Mouse (Mus musculus) limb, embryonic 13.5 days (tissue): Measurements from ENCODE around the gene Otub2. TPM values are rescaled to one million over a fixed set of nuclear protein-coding genes. Genes with fewer than 3 reads are reported as not detected.
"Not testable (repeated sequence)": the region's sequence is repeated elsewhere in the genome, so short reads cannot be mapped to it uniquely, and the experiment has no call there.

Experiments
- ATAC-seq: fragments of 200-750 bp; cut with Nextera tagmentation; 2 replicates; pipeline ENCODE4 v1.8.0; 2017; ENCODE audit warnings: low read depth, moderate number of reproducible peaks, moderate TSS enrichment; ENCODE audit not compliant: low FRiP score
- H3K27ac ChIP-seq: fragments of 300-500 bp; sonication (generic); 2 replicates; pipeline ENCODE4 v1.5.1; 2015; ENCODE audit warnings: inconsistent platforms, mild to moderate bottlenecking, moderate library complexity
- H3K27me3 ChIP-seq: fragments of 300-500 bp; sonication (generic); 2 replicates; pipeline ENCODE4 v1.6.1; 2015; ENCODE audit warnings: mild to moderate bottlenecking, inconsistent platforms
- H3K36me3 ChIP-seq: fragments of 300-500 bp; sonication (generic); 2 replicates; pipeline ENCODE4 v1.6.1; 2015; ENCODE audit warnings: inconsistent platforms, mild to moderate bottlenecking, moderate library complexity
- H3K4me1 ChIP-seq: fragments of 300-500 bp; sonication (generic); 2 replicates; pipeline ENCODE4 v1.6.1; 2015; ENCODE audit warnings: inconsistent platforms
- H3K4me2 ChIP-seq: fragments of 300-500 bp; sonication (generic); replicated peaks from 2 replicates; pipeline ENCODE4 v1.6.1; 2015; ENCODE audit warnings: inconsistent platforms, mild to moderate bottlenecking, moderate library complexity
- H3K4me3 ChIP-seq: fragments of 300-500 bp; sonication (generic); 2 replicates; pipeline ENCODE4 v1.5.1; 2015; ENCODE audit warnings: moderate library complexity, mild to moderate bottlenecking, inconsistent platforms
- H3K9ac ChIP-seq: fragments of 300-500 bp; sonication (generic); 2 replicates; pipeline ENCODE4 v1.6.1; 2015; ENCODE audit warnings: mild to moderate bottlenecking, inconsistent platforms
- H3K9me3 ChIP-seq: fragments of 300-500 bp; sonication (generic); 2 replicates; pipeline ENCODE4 v1.6.1; 2016; ENCODE audit warnings: inconsistent platforms
- WGBS: fragments of 180-500 bp; shearing (Covaris S2); methylation state at CpG from one replicate; pipeline ENCODE4 v1.1.7; 2015; 5-methylcytosine and 5-hydroxymethylcytosine counted together
- polyA plus RNA-seq: library from polyadenylated mRNA; unstranded; fragments of >200 nt; fragmentation: Nextera tagmentation; extraction: Ambion mirVana; gene quantifications from 2 replicates; pipeline ENCODE4 v1.2.1, GENCODE M21; 2015

The Otub2 gene
- polyA plus RNA-seq, 1 experiment from 2014 or later: 12.6 TPM

GRCm38 (mm10) chr12:103425016-103425728, 36.7 kb downstream of the Otub2 start:
- peak overlapping the region; percentile 93 for H3K4me3 ChIP-seq
- ATAC-seq: peak; percentile 37; the same call in 1 of the 2 replicates
- peaks cover 21% of the 10 kb centered on the region for H3K36me3 ChIP-seq
- WGBS: 10% methylated on average over 33 of the region's 33 CpGs
- peak overlapping the region; percentile 91 for H3K9ac ChIP-seq
- H3K27me3 ChIP-seq: no peaks in the 10 kb centered on the region
- no peak overlapping the region for H3K27ac ChIP-seq
- H3K4me1 ChIP-seq: peaks cover 34% of the 10 kb centered on the region
- no peaks in the 10 kb centered on the region for H3K9me3 ChIP-seq
- peak overlapping the region; percentile 77 for H3K4me2 ChIP-seq

GRCm38 (mm10) chr12:103425729-103426470, 37.4 kb downstream of the Otub2 start, which contains the start of gene Ddx24:
Ddx24 (minus strand) TSS chr12:103425830.
- Histone ChIP-seq H3K27me3 (no peaks in the 10 kb centered on the region), H3K36me3 (peaks cover 21% of the 10 kb centered on the region), H3K9me3 (no peaks in the 10 kb centered on the region), H3K27ac (no peak within 1 kb of the TSS; the same call in 1 of the 2 replicates), H3K4me3 (peak within 1 kb of the TSS; percentile 93), H3K4me1 (peaks cover 34% of the 10 kb centered on the region), H3K4me2 (peak within 1 kb of the TSS; percentile 77), H3K9ac (peak within 1 kb of the TSS; percentile 91)
- WGBS: 1% methylated on average over 33 of the region's 33 CpGs
- ATAC-seq: peak; percentile 99

DNA sequence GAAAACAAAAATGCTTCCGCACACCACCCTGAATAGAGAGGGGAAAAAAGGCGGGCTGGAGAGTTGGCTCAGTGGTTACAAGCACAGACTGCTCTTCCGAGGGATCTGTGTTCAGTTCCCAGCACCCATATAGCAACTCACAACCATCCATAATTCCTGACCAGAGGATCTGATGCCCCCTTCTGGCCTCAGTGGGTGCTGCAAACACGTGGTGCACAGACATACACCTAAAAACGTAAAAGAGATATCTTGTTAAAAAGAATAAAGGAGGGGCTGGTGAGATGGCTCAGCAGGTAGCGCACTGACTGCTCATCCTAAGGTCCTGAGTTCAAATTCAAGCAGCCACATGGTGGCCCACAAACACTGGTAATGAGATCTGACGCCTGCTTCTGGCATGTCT, 38.2 kb downstream of the Otub2 start:
- WGBS: 95% methylated on average over 7 of the region's 7 CpGs
- H3K36me3 ChIP-seq: peaks cover 16% of the 10 kb centered on the region
- no peaks in the 10 kb centered on the region for H3K9me3 ChIP-seq
- H3K4me3 ChIP-seq: no peak overlapping the region
- H3K27ac ChIP-seq: no peak overlapping the region
- ATAC-seq: no peak
- peaks cover 27% of the 10 kb centered on the region for H3K4me1 ChIP-seq
- H3K27me3 ChIP-seq: no peaks in the 10 kb centered on the region
- H3K4me2 ChIP-seq: no peak overlapping the region
- H3K9ac ChIP-seq: no peak overlapping the region

DNA sequence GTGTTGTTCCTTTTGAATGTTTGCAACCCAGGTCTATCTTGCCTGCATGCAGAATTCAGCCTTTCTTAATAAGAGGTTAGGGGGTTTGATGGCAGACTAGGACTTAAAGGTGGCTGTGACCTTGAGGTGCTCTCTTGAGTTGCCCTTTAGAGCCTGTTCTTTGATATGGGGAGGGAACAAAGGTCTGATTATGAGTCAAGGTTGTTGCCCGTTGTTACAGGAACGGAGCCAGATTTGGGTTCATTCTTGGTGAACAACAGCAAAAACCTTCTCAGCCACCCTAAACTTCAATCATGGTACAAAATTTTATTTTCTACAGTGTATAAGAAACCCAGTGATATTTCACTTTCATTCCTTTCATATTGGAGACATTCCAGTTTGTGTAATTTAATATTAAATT, 44.9 kb downstream of the Otub2 start:
- Histone ChIP-seq H3K9ac (no peak overlapping the region), H3K4me2 (no peak overlapping the region), H3K9me3 (no peaks in the 10 kb centered on the region), H3K4me3 (no peak overlapping the region), H3K27ac (peak overlapping the region; percentile 22; the same call in 1 of the 2 replicates), H3K4me1 (0 out of 2 replicates have a peak, but pooled peaks cover 4% of the 10 kb centered on the region), H3K27me3 (no peaks in the 10 kb centered on the region), H3K36me3 (no peaks in the 10 kb centered on the region)
- ATAC-seq: no peak
- WGBS: 83% methylated on average over 2 of the region's 2 CpGs

GRCm38 (mm10) chr12:103433986-103434731, 45.7 kb downstream of the Otub2 start, which contains the start of gene Ifi27:
Ifi27 (plus strand) TSS chr12:103434211.
- H3K9me3 ChIP-seq: no peaks in the 10 kb centered on the region
- peak; percentile 86 for ATAC-seq
- 0 out of 2 replicates have a peak, but pooled peaks cover 4% of the 10 kb centered on the region for H3K4me1 ChIP-seq
- H3K36me3 ChIP-seq: no peaks in the 10 kb centered on the region
- peak within 1 kb of the TSS; percentile 22; the same call in 1 of the 2 replicates for H3K27ac ChIP-seq
- H3K9ac ChIP-seq: no peak within 1 kb of the TSS
- peak within 1 kb of the TSS; percentile 43 for H3K4me2 ChIP-seq
- H3K27me3 ChIP-seq: no peaks in the 10 kb centered on the region
- peak within 1 kb of the TSS; percentile 30 for H3K4me3 ChIP-seq
- WGBS: 63% methylated on average over 8 of the region's 8 CpGs

DNA sequence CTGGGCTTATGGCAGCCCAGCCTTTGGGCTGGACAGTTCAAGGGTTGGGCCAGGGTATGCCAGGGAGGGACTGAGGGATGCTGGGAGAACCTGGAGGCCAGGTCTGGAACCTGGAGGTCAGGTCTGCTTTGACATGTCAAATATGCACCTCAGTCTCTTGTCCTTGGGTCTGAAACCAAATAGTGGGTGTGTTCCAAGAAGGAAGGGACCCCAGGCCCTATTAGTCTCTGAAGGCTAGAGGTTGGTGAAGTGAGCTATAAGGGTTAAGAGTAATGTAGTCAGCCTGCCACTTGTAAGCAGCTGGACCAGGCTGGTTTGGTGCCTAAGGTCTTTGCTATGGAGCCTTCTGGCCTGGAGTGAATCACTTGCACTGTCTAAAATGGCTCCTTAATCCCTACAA, 46.4 kb downstream of the Otub2 start:
- peak overlapping the region; percentile 30; the same call in 1 of the 2 replicates for H3K4me3 ChIP-seq
- H3K27ac ChIP-seq: no peak overlapping the region
- H3K4me1 ChIP-seq: 0 out of 2 replicates have a peak, but pooled peaks cover 4% of the 10 kb centered on the region
- H3K4me2 ChIP-seq: peak overlapping the region; percentile 43
- H3K9ac ChIP-seq: no peak overlapping the region
- no peaks in the 10 kb centered on the region for H3K36me3 ChIP-seq
- H3K9me3 ChIP-seq: no peaks in the 10 kb centered on the region
- H3K27me3 ChIP-seq: no peaks in the 10 kb centered on the region
- ATAC-seq: no peak

GRCm38 (mm10) chr12:103437601-103438000, 49.1 kb downstream of the Otub2 start:
- H3K9me3 ChIP-seq: no peaks in the 10 kb centered on the region
- no peak overlapping the region for H3K4me3 ChIP-seq
- no peak overlapping the region for H3K27ac ChIP-seq
- H3K9ac ChIP-seq: no peak overlapping the region
- no peaks in the 10 kb centered on the region for H3K36me3 ChIP-seq
- H3K27me3 ChIP-seq: no peaks in the 10 kb centered on the region
- H3K4me2 ChIP-seq: no peak overlapping the region
- whole genome bisulfite sequencing: 87% methylated on average over 1 of the region's 1 CpGs
- H3K4me1 ChIP-seq: 0 out of 2 replicates have a peak, but pooled peaks cover 4% of the 10 kb centered on the region
- ATAC-seq: no peak

GRCm38 (mm10) chr12:103443524-103443923, 55.0 kb downstream of the Otub2 start, which contains the start of gene Ifi27l2a:
Ifi27l2a (minus strand) TSS chr12:103443680.
- ATAC-seq: no peak
- H3K4me1 ChIP-seq: no peaks in the 10 kb centered on the region
- 52% methylated on average over 3 of the region's 3 CpGs for WGBS

DNA sequence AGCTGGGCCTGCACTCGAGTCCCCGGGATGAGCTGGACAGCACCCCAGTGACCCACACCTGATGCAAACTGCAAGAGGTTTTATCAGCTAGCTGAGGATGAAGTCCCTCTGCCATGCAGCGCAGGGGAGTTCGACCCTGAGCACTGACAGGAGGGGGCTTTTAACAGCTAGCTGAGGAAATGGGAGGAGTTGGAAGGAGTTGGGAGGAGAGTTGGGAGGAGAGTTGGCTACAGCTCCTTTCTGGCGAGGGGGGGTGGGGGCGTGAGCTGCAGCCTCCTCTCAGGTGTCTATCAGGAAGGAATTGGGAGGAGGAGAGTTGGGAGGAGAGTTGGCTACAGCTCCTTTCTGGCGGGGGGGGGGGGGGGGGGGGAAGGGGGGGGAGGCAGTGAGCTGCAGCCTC, 55.8 kb downstream of the Otub2 start:
- not testable (repeated sequence) for H3K4me2 ChIP-seq, H3K4me3 ChIP-seq, H3K9me3 ChIP-seq, ATAC-seq, H3K36me3 ChIP-seq, H3K27me3 ChIP-seq, H3K9ac ChIP-seq, H3K27ac ChIP-seq, H3K4me1 ChIP-seq
- WGBS: 32% methylated on average over 6 of the region's 7 CpGs

More at GRCm38 (mm10) chr12:103443524-103443923, 55.0 kb downstream of the Otub2 start, which contains the start of gene Ifi27l2a:
- H3K9me3 ChIP-seq: no peaks in the 10 kb centered on the region
- H3K27me3 ChIP-seq: no peaks in the 10 kb centered on the region
- no peak within 1 kb of the TSS for H3K4me3 ChIP-seq
- no peak within 1 kb of the TSS for H3K9ac ChIP-seq
- no peak within 1 kb of the TSS for H3K27ac ChIP-seq
- no peaks in the 10 kb centered on the region for H3K36me3 ChIP-seq
- H3K4me2 ChIP-seq: no peak within 1 kb of the TSS

- 79% methylated on average over 3 of the region's 3 CpGs for WGBS
- H3K9ac ChIP-seq: no peak overlapping the region
- H3K9me3 ChIP-seq: no peaks in the 10 kb centered on the region
- no peak overlapping the region for H3K4me3 ChIP-seq
- no peak overlapping the region for H3K27ac ChIP-seq
- no peaks in the 10 kb centered on the region for H3K27me3 ChIP-seq
- no peaks in the 10 kb centered on the region for H3K36me3 ChIP-seq
- no peak for ATAC-seq
- H3K4me1 ChIP-seq: no peaks in the 10 kb centered on the region
- H3K4me2 ChIP-seq: no peak overlapping the region
Measured at GRCm38 (mm10) chr12:103445060-103445459, 56.6 kb downstream of the Otub2 start.

DNA sequence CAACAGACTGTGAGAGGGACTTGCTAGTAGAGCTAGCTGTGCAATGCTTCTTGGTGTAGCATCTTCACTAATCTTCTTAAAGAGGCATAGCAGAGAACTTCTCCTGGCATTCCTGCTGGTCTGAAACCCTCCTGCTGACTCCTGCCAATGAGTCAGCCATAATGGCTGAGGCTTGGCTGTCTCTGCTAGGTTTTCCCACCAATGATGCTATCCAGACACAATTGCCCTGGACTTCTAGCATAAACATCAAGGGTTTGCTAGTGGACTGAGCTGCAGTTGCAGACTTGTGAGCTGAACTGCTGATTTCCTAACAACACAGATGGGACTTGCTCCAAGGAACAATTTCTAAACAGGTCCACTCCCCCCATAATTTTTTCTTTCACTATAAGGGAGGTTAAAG, 64.9 kb downstream of the Otub2 start:
- Histone ChIP-seq H3K27me3 (no peaks in the 10 kb centered on the region), H3K36me3 (no peaks in the 10 kb centered on the region), H3K4me1 (no peaks in the 10 kb centered on the region), H3K4me2 (no peak overlapping the region), H3K27ac (no peak overlapping the region), H3K9ac (no peak overlapping the region), H3K9me3 (no peaks in the 10 kb centered on the region), H3K4me3 (no peak overlapping the region)
- ATAC-seq: no peak
